Comparison of ENCODE assay signal across 14 mouse cellular contexts in the genomic region with DNA sequence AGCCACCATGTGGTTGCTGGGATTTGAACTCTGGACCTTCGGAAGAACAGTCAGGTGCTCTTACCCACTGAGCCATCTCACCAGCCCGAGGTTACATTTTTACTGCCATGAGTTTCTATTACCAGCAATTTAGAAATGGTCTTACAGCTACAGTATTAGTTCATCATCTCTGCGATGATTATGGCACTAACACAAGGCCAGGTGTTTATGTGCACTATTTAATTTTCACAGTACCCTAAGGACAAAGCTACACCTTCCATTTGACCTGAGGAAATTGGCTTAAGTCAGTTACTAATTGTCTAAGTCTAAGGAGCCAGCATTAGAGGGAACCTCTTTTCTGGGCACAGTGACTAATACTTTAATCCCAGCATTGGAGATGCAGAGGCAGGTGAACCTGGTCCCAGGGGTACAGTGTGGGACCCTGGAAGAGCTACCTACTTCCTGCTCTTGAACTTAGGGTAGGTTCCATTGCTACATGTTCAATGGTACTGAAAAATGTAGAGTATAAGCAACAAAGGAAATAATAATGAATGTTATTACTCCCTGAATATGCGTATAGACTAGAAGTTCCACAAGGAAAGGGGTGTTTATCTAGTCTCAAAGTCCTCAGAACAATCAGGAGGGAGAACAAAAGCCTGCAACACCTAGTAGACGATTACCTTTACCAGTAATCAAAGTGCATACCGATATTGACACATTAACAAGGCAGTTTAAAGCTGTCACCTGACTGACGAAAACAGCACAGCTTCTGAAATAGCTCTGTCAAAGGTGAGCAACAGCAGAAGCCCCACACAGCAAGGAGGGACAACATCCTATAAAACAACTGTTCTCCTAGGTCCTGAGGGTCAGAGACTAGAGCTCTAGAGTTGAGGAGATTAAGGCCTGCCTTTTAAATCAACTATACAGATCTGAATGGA.
"Had no signal": no experiment of that assay in that cellular context is flagged by ENCODE, and none has a peak within 500 bp of the region (broad histone marks: within the 10 kb centered on the region; RNA-seq: fewer than 3 reads in every experiment).

No protein-coding gene starts in this region.

- H3K9ac ChIP-seq: limb, embryonic 12.5 days; liver, postnatal 0 days; lung, embryonic 15.5 days; midbrain, embryonic 12.5 days; stomach, embryonic 15.5 days had no signal

- H3K9me3 ChIP-seq: limb, embryonic 12.5 days; liver, embryonic 13.5 days; lung, embryonic 15.5 days; midbrain, embryonic 12.5 days; stomach, embryonic 15.5 days had no signal

- H3K27ac ChIP-seq: limb, embryonic 12.5 days; midbrain, embryonic 12.5 days; stomach, embryonic 15.5 days had no signal

- H3K27me3 ChIP-seq: limb, embryonic 12.5 days; liver, embryonic 13.5 days; lung, embryonic 15.5 days; midbrain, embryonic 12.5 days; stomach, embryonic 15.5 days had no signal

- DNase-seq: kidney, adult 11 months; layer of hippocampus, adult 9-11 months; layer of hippocampus, postnatal 36 days; liver; liver, embryonic 13.5 days; liver, postnatal 0 days; lung, postnatal 14 days; right cerebral cortex, postnatal 4 days; thymus, adult 2 months; thymus, postnatal 36 days had no signal

- H3K4me3 ChIP-seq: limb, embryonic 12.5 days; liver, embryonic 13.5 days; lung, embryonic 15.5 days; midbrain, embryonic 12.5 days; stomach, embryonic 15.5 days had no signal

- ATAC-seq: liver, postnatal 0 days had no signal

- H3K4me2 ChIP-seq: limb, embryonic 12.5 days; lung, embryonic 15.5 days; midbrain, embryonic 12.5 days; stomach, embryonic 15.5 days had no signal

- H3K36me3 ChIP-seq: limb, embryonic 12.5 days; lung, embryonic 15.5 days; stomach, embryonic 15.5 days had no signal

- H3K4me1 ChIP-seq: limb, embryonic 12.5 days had no signal
